Mouse (Mus musculus) right cerebral cortex, postnatal 10 days (tissue): ENCODE results near the gene Fam110c.
A peak's percentile ranks its signal among the peaks of the same experiment; 100 is the strongest.
"Not testable (repeated sequence)": the region's sequence is repeated elsewhere in the genome, so short reads cannot be mapped to it uniquely, and the experiment has no call there.

ENCODE experiments used
- DNase-seq, 2 experiments: peaks; one replicate each; pipeline ENCODE4 v3.0.0; 2021; ENCODE audit warnings: low spot score in 2 of 2

Gene Fam110c

GRCm38 (mm10) chr12:31073412-31074354 is at the start of gene Fam110c:
Gene Fam110c (plus strand): TSS chr12:31073861.
- peak in 1 of 2 experiments; percentile 22 for DNase-seq

DNA sequence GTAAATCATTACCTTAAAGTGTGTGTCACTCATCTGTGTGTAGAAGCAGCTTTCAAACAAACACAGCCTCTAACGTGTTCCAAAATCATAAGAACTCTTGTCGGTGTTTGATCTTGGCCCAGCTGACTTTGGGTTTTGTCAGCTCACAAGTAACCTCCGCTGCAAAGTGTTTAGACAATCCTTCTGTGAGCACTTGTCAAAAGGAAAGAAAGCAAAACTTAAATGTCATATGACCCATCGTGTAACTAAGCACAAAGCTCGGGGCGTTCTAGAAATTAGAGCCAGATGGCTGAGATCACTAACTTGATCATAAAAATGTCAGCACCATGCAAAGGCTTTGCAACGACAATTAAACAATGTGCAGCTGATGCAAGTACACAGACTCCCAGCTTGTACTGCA is 47.2 kb upstream of the Fam110c start:
- no peak for DNase-seq

DNA sequence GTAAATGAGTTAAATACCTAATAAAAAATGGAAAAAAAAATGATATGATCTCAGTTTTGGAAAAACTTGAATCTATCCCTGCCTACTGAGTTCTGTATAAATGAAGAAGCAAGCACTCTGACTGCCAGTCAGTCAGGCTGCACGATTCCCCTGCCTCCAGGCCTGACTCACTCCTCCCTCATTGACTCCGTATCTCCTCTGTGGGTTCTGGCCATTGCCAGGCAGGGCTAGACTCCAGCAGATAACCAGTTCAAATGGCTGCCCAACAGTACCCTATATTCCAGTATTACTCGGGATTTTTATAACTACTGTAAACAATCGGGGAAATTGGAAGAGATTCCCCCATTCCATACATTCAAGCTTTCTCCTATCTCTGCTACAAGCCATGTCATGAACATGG is 21.6 kb upstream of the Fam110c start:
- DNase-seq: no peak

DNA sequence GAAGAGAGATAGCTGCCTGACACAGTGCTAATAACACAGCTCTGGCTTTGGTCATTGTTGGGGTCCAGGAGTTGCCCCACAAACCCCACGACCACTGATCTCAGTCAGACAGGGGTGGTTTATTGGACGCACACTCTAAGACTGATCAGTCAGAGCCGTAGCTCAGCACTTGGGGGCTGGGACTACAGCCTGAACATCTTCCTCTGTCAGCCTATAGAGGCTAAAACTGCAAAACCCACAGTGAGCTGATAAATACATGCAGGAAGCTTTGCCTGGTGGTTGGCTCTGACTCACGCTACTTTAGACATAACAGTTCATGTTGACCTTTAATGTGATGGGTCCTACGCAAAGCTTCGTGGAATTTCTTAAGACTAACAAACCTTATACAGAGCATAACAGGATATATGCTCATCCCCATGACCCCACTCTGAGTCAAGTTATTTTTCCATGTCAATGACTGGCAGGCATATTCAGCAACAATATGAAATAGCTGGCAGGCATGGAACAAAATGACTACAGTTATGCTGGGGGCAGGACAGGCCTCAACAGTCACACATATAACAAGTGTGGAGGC is 17.3 kb upstream of the Fam110c start:
- no peak for DNase-seq

DNA sequence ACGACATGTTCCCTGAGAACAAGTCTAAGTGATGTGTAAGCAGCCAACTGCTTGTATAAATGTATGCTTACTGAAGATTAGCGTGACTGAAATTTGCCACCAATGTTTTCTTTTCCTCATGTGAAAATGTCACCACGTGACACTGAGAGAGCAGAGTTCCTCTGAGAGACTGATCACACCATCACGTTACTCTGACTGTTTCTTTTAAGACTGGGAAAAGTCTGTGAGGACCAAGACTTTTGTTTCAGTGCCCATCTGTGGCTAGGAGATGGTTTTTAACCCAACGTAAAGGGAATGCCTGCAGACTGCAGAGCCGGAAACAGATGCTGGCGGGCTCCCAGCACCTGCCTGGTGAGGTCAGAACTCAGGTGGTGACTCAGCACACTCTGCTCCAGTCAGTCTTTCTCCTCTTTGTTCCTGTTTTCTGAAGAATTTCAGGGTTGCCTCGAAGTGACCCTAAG is 14.2 kb upstream of the Fam110c start:
- no peak for DNase-seq

- no peak for DNase-seq
Measured at GRCm38 (mm10) chr12:31060245-31060644, 13.4 kb upstream of the Fam110c start.

DNA sequence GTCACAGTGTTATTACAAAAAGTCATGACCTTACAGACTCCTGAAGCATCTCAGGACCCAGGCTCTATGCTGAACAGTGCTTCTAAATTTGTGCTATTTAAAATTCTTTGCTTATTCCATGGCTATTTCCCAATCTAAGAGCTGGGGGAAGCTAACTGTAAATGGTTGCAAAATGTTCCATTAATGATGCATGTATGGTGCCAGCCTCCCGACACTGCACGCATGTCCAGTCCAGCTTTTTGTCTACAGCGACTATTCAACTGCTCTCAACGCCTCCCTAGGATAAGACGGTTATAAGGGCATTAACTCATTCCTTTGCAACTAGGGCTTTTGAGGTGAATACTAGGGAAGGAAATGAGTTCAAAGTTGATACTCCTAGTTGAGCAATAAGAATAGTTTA is 2.4 kb upstream of the Fam110c start:
- no peak for DNase-seq

DNA sequence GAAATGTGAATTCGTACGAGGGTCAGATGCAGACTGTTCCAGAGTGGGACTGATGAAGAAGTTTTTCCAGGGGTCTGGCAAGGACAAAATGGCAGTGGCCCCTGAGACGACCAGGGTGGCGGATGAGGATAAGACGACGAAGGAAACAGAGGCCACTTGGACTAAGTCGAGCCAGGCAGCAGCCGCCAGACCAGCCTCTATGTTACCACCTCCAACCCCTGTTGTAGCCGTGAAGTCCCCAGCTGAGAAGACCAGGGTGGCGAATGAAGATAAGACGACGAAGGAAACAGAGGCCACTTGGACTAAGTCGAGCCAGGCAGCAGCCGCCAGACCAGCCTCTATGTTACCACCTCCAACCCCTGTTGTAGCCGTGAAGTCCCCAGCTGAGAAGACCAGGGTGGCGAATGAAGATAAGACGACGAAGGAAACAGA is 710 bp downstream of the Fam110c start:
- not testable (repeated sequence) for DNase-seq

GRCm38 (mm10) chr12:31074839-31075538 is 1.3 kb downstream of the Fam110c start:
- DNase-seq: peak; percentile 21 to 26

DNA sequence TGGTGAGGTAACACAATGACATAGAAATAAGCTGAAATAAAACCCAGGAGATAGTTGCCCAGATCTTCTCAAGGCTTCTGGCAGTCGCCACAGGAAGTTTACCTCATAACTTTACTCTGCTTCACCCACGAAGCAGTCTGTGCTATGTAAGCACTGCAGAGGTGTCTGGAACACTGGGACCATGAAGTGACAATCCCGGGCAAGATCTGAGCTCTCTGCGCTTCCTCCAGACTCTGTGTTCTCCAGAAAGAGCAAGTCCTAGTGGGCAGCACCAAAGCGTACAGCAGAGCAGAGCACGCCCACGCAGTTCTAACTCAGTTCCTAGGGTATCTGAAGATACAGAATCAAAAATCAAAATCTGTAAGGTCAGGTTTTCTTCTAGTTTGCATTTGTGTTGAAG is 3.4 kb downstream of the Fam110c start:
- no peak for DNase-seq

DNA sequence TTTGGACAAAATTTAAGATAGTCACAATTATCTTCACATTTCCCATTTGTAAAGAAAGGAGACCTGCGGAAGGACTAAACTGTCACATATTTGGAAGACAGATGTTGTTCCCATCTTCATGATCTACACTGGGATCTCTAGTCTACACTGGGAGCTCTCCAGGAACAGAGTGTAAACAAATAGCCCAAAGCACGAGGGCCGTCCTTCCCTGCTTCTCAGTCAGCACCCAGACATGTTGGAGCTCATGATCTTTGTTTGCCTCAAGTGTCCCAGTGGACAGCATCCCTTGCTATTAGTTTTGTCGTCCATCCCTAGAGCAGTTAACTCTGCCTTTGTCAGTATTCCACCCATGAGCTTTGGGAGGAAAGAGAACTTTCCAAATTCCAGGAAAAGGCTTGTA is 4.4 kb downstream of the Fam110c start:
- DNase-seq: no peak

DNA sequence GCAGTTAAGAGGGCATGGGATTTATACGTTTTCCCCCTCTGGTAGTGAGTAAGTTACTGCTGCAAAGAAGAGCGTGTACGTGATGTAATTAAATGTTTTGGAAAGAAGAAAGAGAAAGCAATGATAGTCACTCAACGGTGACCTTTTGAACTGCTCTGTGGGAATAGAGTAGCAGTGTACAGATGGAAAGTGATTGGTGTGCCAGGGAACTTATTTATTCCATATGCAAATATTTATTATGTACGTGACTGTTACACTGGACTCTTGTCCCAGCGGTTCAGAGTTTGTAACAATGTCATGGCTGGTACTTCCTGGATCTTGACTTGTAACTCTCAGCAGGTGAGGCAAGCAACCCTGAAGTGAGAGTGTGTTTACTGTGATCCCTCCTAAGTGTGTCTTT is 6.7 kb downstream of the Fam110c start:
- DNase-seq: no peak

DNA sequence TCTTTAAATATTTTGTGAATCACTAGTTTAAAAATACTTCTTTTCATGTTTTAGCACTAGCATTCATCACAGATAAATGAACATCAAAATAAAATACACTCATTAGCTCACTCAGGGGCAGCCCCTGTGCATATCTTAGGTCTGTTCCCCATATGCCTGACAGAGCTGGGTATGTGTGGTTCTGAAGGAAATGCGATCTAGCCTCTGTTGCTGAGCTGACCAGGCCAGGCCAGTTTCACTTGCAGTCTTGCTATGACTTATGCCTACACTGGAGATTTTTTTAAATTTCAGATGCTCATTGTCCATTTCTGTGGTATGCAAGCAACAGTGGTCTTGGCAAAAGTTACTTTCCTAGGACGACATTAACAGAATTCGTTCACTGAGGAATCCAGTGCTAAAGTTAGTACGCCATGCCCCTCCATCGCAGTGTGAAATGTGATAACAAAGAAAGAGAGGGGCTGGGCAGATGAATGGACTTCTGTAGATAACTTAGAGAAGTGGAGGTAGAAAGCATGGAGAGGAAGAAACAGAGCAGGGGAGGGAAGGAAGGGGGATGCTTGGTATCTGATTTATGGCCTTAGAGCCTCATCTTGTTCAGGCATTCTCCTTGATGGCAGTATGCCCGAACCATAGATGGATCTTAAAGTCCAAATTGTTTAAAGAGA is 7.4 kb downstream of the Fam110c start:
- no peak for DNase-seq

- DNase-seq: no peak
Measured at GRCm38 (mm10) chr12:31083007-31083406, 9.3 kb downstream of the Fam110c start.

- DNase-seq: no peak
Measured at GRCm38 (mm10) chr12:31083407-31083806, 9.7 kb downstream of the Fam110c start.

DNA sequence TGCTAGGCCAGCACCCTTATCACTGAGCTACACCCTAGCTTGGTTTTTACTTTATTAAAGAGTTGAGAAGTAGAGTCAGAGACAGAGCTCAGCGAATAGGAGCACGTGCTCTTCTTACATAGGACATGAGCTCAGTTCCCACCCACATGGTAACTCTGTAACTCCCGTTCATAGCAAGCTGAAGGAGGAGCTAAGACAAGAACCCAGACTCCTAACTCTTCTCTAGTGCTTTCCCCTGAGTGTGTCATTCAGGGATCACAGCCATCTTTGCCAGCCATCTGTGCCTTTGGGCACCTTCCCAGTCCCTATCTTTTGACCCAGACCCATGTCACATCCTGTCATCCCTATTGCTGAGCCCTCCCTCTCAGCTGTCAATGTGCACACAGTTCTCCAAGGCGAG is 13.4 kb downstream of the Fam110c start:
- DNase-seq: no peak

- DNase-seq: no peak
Measured at GRCm38 (mm10) chr12:31090401-31090800, 16.7 kb downstream of the Fam110c start.

GRCm38 (mm10) chr12:31090882-31091640 is 17.4 kb downstream of the Fam110c start:
- DNase-seq: no peak

- DNase-seq: no peak
Measured at GRCm38 (mm10) chr12:31092481-31092880, 18.8 kb downstream of the Fam110c start.

DNA sequence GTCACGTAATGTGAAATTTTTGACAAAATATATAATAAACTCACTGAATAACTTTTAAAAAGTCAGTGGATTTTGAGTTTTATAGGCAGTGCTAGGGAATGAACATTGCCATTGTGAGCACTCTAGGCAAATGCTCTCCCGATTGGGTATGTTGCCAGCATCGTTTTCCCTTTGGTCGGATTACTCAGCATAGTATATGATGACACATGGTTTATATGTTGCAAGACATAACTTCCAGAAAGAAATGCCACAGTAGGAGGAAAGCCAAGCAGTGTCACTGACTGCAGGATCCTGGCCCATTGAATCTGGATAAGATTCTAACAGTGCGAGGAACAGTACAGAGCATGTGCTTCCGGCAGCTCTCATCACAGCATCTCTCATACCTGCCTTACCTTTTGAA is 23.5 kb downstream of the Fam110c start:
- no peak for DNase-seq

GRCm38 (mm10) chr12:31101190-31101589 is 27.5 kb downstream of the Fam110c start:
- no peak for DNase-seq
